Mouse (Mus musculus) cerebellum, adult 2 months (tissue): ENCODE measurements around the gene Tnfrsf9.

Experiments used
- CTCF ChIP-seq: fragments of 200-500 bp; IDR thresholded peaks from 2 replicates; pipeline ENCODE4 v1.5.1; 2011; ENCODE audit warnings: low read depth, mild to moderate bottlenecking, control low read depth, low read length, moderate library complexity, borderline replicate concordance; ENCODE audit not compliant: insufficient read depth
- POLR2A ChIP-seq: fragments of 200-500 bp; IDR thresholded peaks from 2 replicates; pipeline ENCODE4 v1.6.1; 2011; ENCODE audit warnings: low read length, control low read depth, borderline replicate concordance; ENCODE audit not compliant: insufficient read depth

DNA sequence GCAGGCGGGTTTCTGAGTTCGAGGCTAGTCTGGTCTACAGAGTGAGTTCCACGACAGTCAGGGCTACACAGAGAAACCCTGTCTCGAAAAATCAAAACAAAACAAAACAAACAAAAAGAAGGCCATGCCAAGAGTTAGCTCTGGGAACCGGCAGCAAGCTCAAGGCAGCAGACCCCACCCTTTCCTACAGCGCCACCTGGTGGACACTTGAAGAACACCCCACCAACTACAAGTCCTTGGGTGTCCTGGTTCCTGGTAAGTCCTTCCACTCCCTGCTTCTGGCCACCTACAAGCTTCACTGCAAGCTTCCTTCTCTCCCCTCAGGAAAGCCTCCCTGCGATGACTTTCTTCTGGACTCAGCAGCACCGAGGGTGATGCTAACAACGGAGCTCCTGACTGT lies 12.7 kb upstream of the Tnfrsf9 start:
- TF ChIP-seq POLR2A (no peak), CTCF (peak; percentile 85)
